Mouse (Mus musculus): ENCODE data around the gene Sla2. TPM values are rescaled to one million over a fixed set of nuclear protein-coding genes. Genes with fewer than 3 reads are reported as not detected.
A peak's percentile ranks its signal among the peaks of the same experiment; 100 is the strongest.
"Not testable (repeated sequence)": the region's sequence is repeated elsewhere in the genome, so short reads cannot be mapped to it uniquely, and the experiment has no call there.

Gene Sla2
- total RNA-seq, 2 experiments from 2014 or later: 0.23 to 0.25 TPM

GRCm38 (mm10) chr2:156840301-156841027 lies 46.5 kb downstream of the Sla2 start:
- peak; percentile 44 to 62 for DNase-seq (ENCODE audit: low spot score in 2 of 2)

- peak in 1 of 2 experiments; percentile 59 for DNase-seq (ENCODE audit: low spot score in 2 of 2)
These were observed 47.4 kb downstream of the Sla2 start, which contains the start of gene Tgif2 for GRCm38 (mm10) chr2:156839319-156840191. Gene Tgif2 (plus strand): TSS chr2:156840007.

- no peak for DNase-seq (ENCODE audit: low spot score in 2 of 2)
These were observed 48.2 kb downstream of the Sla2 start for GRCm38 (mm10) chr2:156838839-156839238.

- no peak for DNase-seq (ENCODE audit: low spot score in 2 of 2)
These were observed 52.7 kb downstream of the Sla2 start for GRCm38 (mm10) chr2:156834336-156834735.

- DNase-seq (ENCODE audit: low spot score in 2 of 2): not testable (repeated sequence)
These were observed 61.9 kb downstream of the Sla2 start for GRCm38 (mm10) chr2:156825128-156825527.

Other genes with a start within 250 kb of the Sla2 start
- 10 to 100 TPM; 21.4 to 23.4 TPM for gene Myl9, start 111.8 kb downstream of the Sla2 start, total RNA-seq (2021)
- 1 to 10 TPM; 5.0 to 5.6 TPM for gene Tgif2, start 47.2 kb downstream of the Sla2 start, total RNA-seq (2021)
- 1 to 10 TPM; 3.6 to 3.8 TPM for gene 4930518I15Rik, start 29.2 kb downstream of the Sla2 start, total RNA-seq (2021)
- 100 to 1,000 TPM; 117 to 127 TPM for gene Rab5if, start 24.1 kb downstream of the Sla2 start, total RNA-seq (2021)
- 100 to 1,000 TPM; 360 to 416 TPM for gene Ndrg3, start 104.9 kb upstream of the Sla2 start, total RNA-seq (2021)
- 1 to 10 TPM; 5.2 to 8.3 TPM for gene Dsn1, start 120.0 kb upstream of the Sla2 start, total RNA-seq (2021)
- gene Soga1, start 192.1 kb upstream of the Sla2 start, total RNA-seq (2021): 10 to 100 TPM; 74.1 to 79.6 TPM
- gene Tldc2, start 199.9 kb upstream of the Sla2 start, total RNA-seq (2021): not detected
- gene Samhd1, start 248.1 kb upstream of the Sla2 start, total RNA-seq (2021): 10 to 100 TPM; 14.6 TPM